Mouse (Mus musculus): ENCODE results near the gene Eif4enif1.

DNA sequence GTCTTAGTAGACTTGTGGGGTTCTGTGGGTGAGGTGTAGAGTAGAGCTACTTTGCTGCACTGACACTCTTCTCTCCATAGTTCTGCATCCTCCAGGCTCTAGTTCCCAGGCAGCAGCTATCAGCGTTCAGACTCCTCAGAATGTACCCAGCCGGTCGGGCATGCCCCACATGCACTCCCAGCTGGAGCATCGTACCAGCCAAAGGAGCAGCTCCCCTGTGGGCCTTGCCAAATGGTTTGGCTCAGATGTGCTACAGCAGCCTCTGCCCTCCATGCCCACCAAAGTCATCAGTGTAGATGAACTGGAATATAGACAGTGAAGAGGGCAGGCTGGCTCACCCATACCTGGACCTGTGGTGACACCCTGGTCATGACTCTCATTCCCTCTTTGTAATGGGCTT, 41.6 kb downstream of the Eif4enif1 start:
- TF ChIP-seq CTCF (IDR thresholded peaks at IDR 0.05; ENCODE audit: extremely low read depth, insufficient read length, insufficient replicate concordance, low read depth, low read length) = no peak
- no peak for TF ChIP-seq POLR2A (IDR thresholded peaks at IDR 0.05; ENCODE audit: low read depth, low read length)

All from small intestine, adult 2 months (tissue).